Mouse (Mus musculus): ENCODE data around the gene Slc28a1.
A peak's percentile ranks its signal among the peaks of the same experiment; 100 is the strongest.

GRCm38 (mm10) chr7:81167124-81167523 is 52.5 kb downstream of the Slc28a1 start:
- TF ChIP-seq CTCF (IDR thresholded peaks at IDR 0.05 in 2 of 3, conservative IDR thresholded peaks at IDR 0.05 in 1 of 3; ENCODE audit: control insufficient read depth in 1 of 3, insufficient read depth in 1 of 3, low read depth in 2 of 3, low read length in 3 of 3, poor library complexity in 1 of 3, severe bottlenecking in 1 of 3) (peak; percentile 34 to 56 (median 48); a peak in 5 of 6 replicates), TAL1 (IDR thresholded peaks at IDR 0.05; ENCODE audit: low read length) (no peak), POLR2A (IDR thresholded peaks at IDR 0.05; ENCODE audit: control insufficient read depth in 1 of 2, insufficient read depth in 1 of 2, low read depth in 1 of 2, low read length in 2 of 2, poor library complexity in 1 of 2) (no peak)

Measured in MEL (cell line).